Mouse (Mus musculus) ovary, postnatal 14 days (tissue): ENCODE measurements at regions not wholly inside any gene's neighbourhood (a gene's known extent, or its start where the extent isn't known, plus 50 kb on each side); places are given as distances from the start of the nearest gene placed in this dataset.

Experiments
- DNase-seq: peaks from one replicate; pipeline ENCODE4 v3.0.0; 2022; ENCODE audit warnings: low spot score

GRCm38 (mm10) chr17:45889051-45889450, 143.1 kb downstream of the Vegfa start:
- no peak for DNase-seq

- no peak for DNase-seq
Observed at GRCm38 (mm10) chr17:45886420-45887049, 145.6 kb downstream of the Vegfa start.

GRCm38 (mm10) chr17:45885461-45886336, 146.5 kb downstream of the Vegfa start:
- no peak for DNase-seq

GRCm38 (mm10) chr17:45884021-45884722, 148.0 kb downstream of the Vegfa start:
- DNase-seq: no peak

- no peak for DNase-seq
Observed at GRCm38 (mm10) chr17:45882682-45883081, 149.0 kb upstream of the 1600014C23Rik start.

GRCm38 (mm10) chr17:45881284-45881683, 147.6 kb upstream of the 1600014C23Rik start:
- no peak for DNase-seq

GRCm38 (mm10) chr17:45880761-45881160, 147.1 kb upstream of the 1600014C23Rik start:
- no peak for DNase-seq

GRCm38 (mm10) chr17:45879478-45880250, 146.0 kb upstream of the 1600014C23Rik start:
- DNase-seq: no peak

- no peak for DNase-seq
Observed at GRCm38 (mm10) chr17:45878394-45878793, 144.8 kb upstream of the 1600014C23Rik start.

GRCm38 (mm10) chr17:45875325-45875724, 141.7 kb upstream of the 1600014C23Rik start:
- no peak for DNase-seq

- no peak for DNase-seq
Observed at GRCm38 (mm10) chr17:45873996-45874395, 140.4 kb upstream of the 1600014C23Rik start.

GRCm38 (mm10) chr17:45873200-45873955, 139.7 kb upstream of the 1600014C23Rik start:
- DNase-seq: no peak

- DNase-seq: no peak
Observed at GRCm38 (mm10) chr17:45871666-45872653, 138.3 kb upstream of the 1600014C23Rik start.

- no peak for DNase-seq
Observed at GRCm38 (mm10) chr17:45871067-45871466, 137.4 kb upstream of the 1600014C23Rik start.

GRCm38 (mm10) chr17:45869014-45869968, 135.6 kb upstream of the 1600014C23Rik start:
- DNase-seq: no peak

GRCm38 (mm10) chr17:45868539-45868938, 134.9 kb upstream of the 1600014C23Rik start:
- DNase-seq: no peak

- DNase-seq: no peak
Observed at GRCm38 (mm10) chr17:45867727-45868126, 134.1 kb upstream of the 1600014C23Rik start.

- DNase-seq: no peak
Observed at GRCm38 (mm10) chr17:45866876-45867652, 133.4 kb upstream of the 1600014C23Rik start.
